Mouse (Mus musculus): ENCODE measurements around the gene Wnt3a. TPM values are rescaled to one million over a fixed set of nuclear protein-coding genes. Genes with fewer than 3 reads are reported as not detected.

Wnt3a gene
- total and polyA plus RNA-seq, 2 experiments from 2014 or later: 0.31 to 0.68 TPM

- H3K27me3 ChIP-seq (ENCODE audit: insufficient read depth, low read length): no peaks in the 10 kb centered on the region
- H3K4me2 ChIP-seq (ENCODE audit: low read depth, low read length): no peak overlapping the region
- H3K27ac ChIP-seq: no peak overlapping the region
- peaks cover 14% of the 10 kb centered on the region; the same call in 1 of the 2 replicates for H3K4me1 ChIP-seq (ENCODE audit: insufficient read depth, low read length)
- ATAC-seq: no peak
- 31% methylated on average over 6 of the region's 6 CpGs for WGBS
- H3K36me3 ChIP-seq (ENCODE audit: insufficient read depth, low read length): no peaks in the 10 kb centered on the region
- TF ChIP-seq CTCF (IDR thresholded peaks at IDR 0.05; ENCODE audit: low read depth): no peak
- no peak overlapping the region for H3K4me3 ChIP-seq (ENCODE audit: low read length)
- no peak overlapping the region for H3K9ac ChIP-seq (replicated peaks; ENCODE audit: low read length)
- no peaks in the 10 kb centered on the region for H3K9me3 ChIP-seq (ENCODE audit: low read length)
- DNase-seq (ENCODE audit: low spot score): no peak
Measured at GRCm38 (mm10) chr11:59266727-59267126, 23.8 kb downstream of the Wnt3a start.

GRCm38 (mm10) chr11:59265154-59265813 is 25.3 kb downstream of the Wnt3a start:
- Histone ChIP-seq H3K27ac (no peak overlapping the region), H3K36me3 (ENCODE audit: insufficient read depth, low read length) (no peaks in the 10 kb centered on the region)
- 56% methylated on average over 8 of the region's 8 CpGs for WGBS

GRCm38 (mm10) chr11:59264593-59264992 is 26.0 kb downstream of the Wnt3a start:
- Histone ChIP-seq H3K27ac (0 out of 2 replicates have a peak overlapping the region, but pooled peaks have one; percentile 36), H3K27me3 (ENCODE audit: insufficient read depth, low read length) (no peaks in the 10 kb centered on the region), H3K4me3 (ENCODE audit: low read length) (peak overlapping the region; percentile 46), H3K36me3 (ENCODE audit: insufficient read depth, low read length) (no peaks in the 10 kb centered on the region), H3K9ac (replicated peaks; ENCODE audit: low read length) (peak overlapping the region; percentile 64), H3K9me3 (ENCODE audit: low read length) (no peaks in the 10 kb centered on the region), H3K4me1 (ENCODE audit: insufficient read depth, low read length) (peaks cover 14% of the 10 kb centered on the region; the same call in 1 of the 2 replicates), H3K4me2 (ENCODE audit: low read depth, low read length) (peak overlapping the region; percentile 74)
- 2% methylated on average over 8 of the region's 8 CpGs for WGBS
- ATAC-seq (peak; percentile 22), DNase-seq (ENCODE audit: low spot score) (peak; percentile 33)
- TF ChIP-seq CTCF (IDR thresholded peaks at IDR 0.05; ENCODE audit: low read depth): no peak

More at GRCm38 (mm10) chr11:59265154-59265813, 25.3 kb downstream of the Wnt3a start:
- H3K4me2 ChIP-seq (ENCODE audit: low read depth, low read length): no peak overlapping the region; the same call in 1 of the 2 replicates
- no peaks in the 10 kb centered on the region for H3K9me3 ChIP-seq (ENCODE audit: low read length)
- no peak for ATAC-seq
- H3K9ac ChIP-seq (replicated peaks; ENCODE audit: low read length): no peak overlapping the region
- no peaks in the 10 kb centered on the region for H3K27me3 ChIP-seq (ENCODE audit: insufficient read depth, low read length)
- peaks cover 14% of the 10 kb centered on the region; the same call in 1 of the 2 replicates for H3K4me1 ChIP-seq (ENCODE audit: insufficient read depth, low read length)
- DNase-seq (ENCODE audit: low spot score): no peak
- no peak for TF ChIP-seq CTCF (IDR thresholded peaks at IDR 0.05; ENCODE audit: low read depth)
- no peak overlapping the region for H3K4me3 ChIP-seq (ENCODE audit: low read length)

- Histone ChIP-seq H3K4me2 (ENCODE audit: low read depth, low read length) (peak overlapping the region; percentile 74), H3K4me3 (ENCODE audit: low read length) (peak overlapping the region; percentile 46), H3K9ac (replicated peaks; ENCODE audit: low read length) (peak overlapping the region; percentile 64), H3K36me3 (ENCODE audit: insufficient read depth, low read length) (no peaks in the 10 kb centered on the region), H3K27ac (peak overlapping the region; percentile 36; the same call in 1 of the 2 replicates), H3K4me1 (ENCODE audit: insufficient read depth, low read length) (peaks cover 14% of the 10 kb centered on the region; the same call in 1 of the 2 replicates), H3K9me3 (ENCODE audit: low read length) (no peaks in the 10 kb centered on the region), H3K27me3 (ENCODE audit: insufficient read depth, low read length) (no peaks in the 10 kb centered on the region)
- WGBS: under 1% methylated on average over 56 of the region's 56 CpGs
- DNase-seq (ENCODE audit: low spot score) (peak; percentile 80), ATAC-seq (peak; percentile 93)
- TF ChIP-seq CTCF (IDR thresholded peaks at IDR 0.05; ENCODE audit: low read depth): peak; percentile 62
Measured at GRCm38 (mm10) chr11:59263870-59264563, 26.5 kb downstream of the Wnt3a start.

GRCm38 (mm10) chr11:59262308-59262707 is 28.2 kb downstream of the Wnt3a start:
- no peaks in the 10 kb centered on the region for H3K9me3 ChIP-seq (ENCODE audit: low read length)
- peaks cover 14% of the 10 kb centered on the region; the same call in 1 of the 2 replicates for H3K4me1 ChIP-seq (ENCODE audit: insufficient read depth, low read length)
- DNase-seq (ENCODE audit: low spot score): no peak
- no peak overlapping the region for H3K4me3 ChIP-seq (ENCODE audit: low read length)
- H3K9ac ChIP-seq (replicated peaks; ENCODE audit: low read length): no peak overlapping the region
- no peaks in the 10 kb centered on the region for H3K36me3 ChIP-seq (ENCODE audit: insufficient read depth, low read length)
- no peak for TF ChIP-seq CTCF (IDR thresholded peaks at IDR 0.05; ENCODE audit: low read depth)
- no peak for ATAC-seq
- no peak overlapping the region for H3K27ac ChIP-seq
- H3K4me2 ChIP-seq (ENCODE audit: low read depth, low read length): no peak overlapping the region
- H3K27me3 ChIP-seq (ENCODE audit: insufficient read depth, low read length): no peaks in the 10 kb centered on the region

GRCm38 (mm10) chr11:59260706-59261493 is 29.7 kb downstream of the Wnt3a start:
- H3K27me3 ChIP-seq (ENCODE audit: insufficient read depth, low read length): no peaks in the 10 kb centered on the region
- no peak for DNase-seq (ENCODE audit: low spot score)
- H3K4me3 ChIP-seq (ENCODE audit: low read length): no peak overlapping the region
- H3K36me3 ChIP-seq (ENCODE audit: insufficient read depth, low read length): no peaks in the 10 kb centered on the region
- 87% methylated on average over 10 of the region's 10 CpGs for WGBS
- H3K27ac ChIP-seq: no peak overlapping the region
- no peak overlapping the region for H3K4me2 ChIP-seq (ENCODE audit: low read depth, low read length)
- H3K9me3 ChIP-seq (ENCODE audit: low read length): no peaks in the 10 kb centered on the region
- peaks cover 14% of the 10 kb centered on the region; the same call in 1 of the 2 replicates for H3K4me1 ChIP-seq (ENCODE audit: insufficient read depth, low read length)
- no peak for TF ChIP-seq CTCF (IDR thresholded peaks at IDR 0.05; ENCODE audit: low read depth)
- no peak for ATAC-seq
- no peak overlapping the region for H3K9ac ChIP-seq (replicated peaks; ENCODE audit: low read length)

Data from hindbrain, postnatal 0 days (tissue).